Mouse (Mus musculus) cortical plate, adult 2 months (tissue): ENCODE measurements around the gene Traf4.

ENCODE experiments used
- CTCF ChIP-seq: fragments of 200-500 bp; IDR thresholded peaks from 2 replicates; pipeline ENCODE4 v1.5.1; 2011; ENCODE audit warnings: mild to moderate bottlenecking, control low read depth, low read length; ENCODE audit not compliant: insufficient read depth; ENCODE audit errors: extremely low read depth
- POLR2A ChIP-seq: fragments of 200-500 bp; IDR thresholded peaks from 2 replicates; pipeline ENCODE4 v1.6.1; 2011; ENCODE audit warnings: mild to moderate bottlenecking, low read length, control low read depth; ENCODE audit not compliant: insufficient read depth; ENCODE audit errors: extremely low read depth

- TF ChIP-seq CTCF: 0 out of 2 replicates have a peak, but pooled peaks have one; percentile 8
- peak; percentile 99 for TF ChIP-seq POLR2A
These were observed 17.8 kb upstream of the Traf4 start, which contains the start of gene Rpl23a for GRCm38 (mm10) chr11:78182961-78183844.
